Mouse (Mus musculus): Measurements from ENCODE around the gene Flot1.
A peak's percentile ranks its signal among the peaks of the same experiment; 100 is the strongest.

Gene Flot1

GRCm38 (mm10) chr17:35865481-35866280 is 42.7 kb downstream of the Flot1 start, which contains the start of gene Ppp1r18:
Gene Ppp1r18 (plus strand): TSS chr17:35865593.
- ATAC-seq (ENCODE audit: insufficient number of reproducible peaks, low FRiP score, low TSS enrichment), result no peak

- ATAC-seq (ENCODE audit: insufficient number of reproducible peaks, low FRiP score, low TSS enrichment), result no peak
Measured at GRCm38 (mm10) chr17:35866281-35866831, 43.3 kb downstream of the Flot1 start.

- no peak for ATAC-seq (ENCODE audit: insufficient number of reproducible peaks, low FRiP score, low TSS enrichment)
Measured at GRCm38 (mm10) chr17:35866911-35867890, 44.2 kb downstream of the Flot1 start.

GRCm38 (mm10) chr17:35868165-35868820 is 45.3 kb downstream of the Flot1 start:
- ATAC-seq (ENCODE audit: insufficient number of reproducible peaks, low FRiP score, low TSS enrichment), result no peak

GRCm38 (mm10) chr17:35868961-35869345 is 45.9 kb downstream of the Flot1 start:
- no peak for ATAC-seq (ENCODE audit: insufficient number of reproducible peaks, low FRiP score, low TSS enrichment)

- no peak for ATAC-seq (ENCODE audit: insufficient number of reproducible peaks, low FRiP score, low TSS enrichment)
Measured at GRCm38 (mm10) chr17:35869346-35870067, 46.5 kb downstream of the Flot1 start.

- ATAC-seq (ENCODE audit: insufficient number of reproducible peaks, low FRiP score, low TSS enrichment), result no peak
Measured at GRCm38 (mm10) chr17:35870151-35870883, 47.3 kb downstream of the Flot1 start.

- no peak for ATAC-seq (ENCODE audit: insufficient number of reproducible peaks, low FRiP score, low TSS enrichment)
Measured at GRCm38 (mm10) chr17:35870884-35871696, 48.1 kb downstream of the Flot1 start.

- peak; percentile 81; the same call in 1 of the 2 replicates for ATAC-seq (ENCODE audit: insufficient number of reproducible peaks, low FRiP score, low TSS enrichment)
Measured at GRCm38 (mm10) chr17:35873774-35874519, 50.9 kb downstream of the Flot1 start.

- ATAC-seq (ENCODE audit: insufficient number of reproducible peaks, low FRiP score, low TSS enrichment), result no peak
Measured at GRCm38 (mm10) chr17:35874721-35875120, 51.7 kb downstream of the Flot1 start.

GRCm38 (mm10) chr17:35879245-35880057 is 56.4 kb downstream of the Flot1 start, which contains the start of gene Dhx16:
Gene Dhx16 (plus strand): TSS chr17:35879819.
- peak; percentile 88 for ATAC-seq (ENCODE audit: insufficient number of reproducible peaks, low FRiP score, low TSS enrichment)

Measured in cerebellum, adult (tissue).